Mouse (Mus musculus): Measurements from ENCODE around the gene E030018B13Rik. TPM values are rescaled to one million over a fixed set of nuclear protein-coding genes. Genes with fewer than 3 reads are reported as not detected.

The E030018B13Rik gene
- total and polyA plus RNA-seq, 2 experiments from 2014 or later = 0.15 TPM; not detected in 1

DNA sequence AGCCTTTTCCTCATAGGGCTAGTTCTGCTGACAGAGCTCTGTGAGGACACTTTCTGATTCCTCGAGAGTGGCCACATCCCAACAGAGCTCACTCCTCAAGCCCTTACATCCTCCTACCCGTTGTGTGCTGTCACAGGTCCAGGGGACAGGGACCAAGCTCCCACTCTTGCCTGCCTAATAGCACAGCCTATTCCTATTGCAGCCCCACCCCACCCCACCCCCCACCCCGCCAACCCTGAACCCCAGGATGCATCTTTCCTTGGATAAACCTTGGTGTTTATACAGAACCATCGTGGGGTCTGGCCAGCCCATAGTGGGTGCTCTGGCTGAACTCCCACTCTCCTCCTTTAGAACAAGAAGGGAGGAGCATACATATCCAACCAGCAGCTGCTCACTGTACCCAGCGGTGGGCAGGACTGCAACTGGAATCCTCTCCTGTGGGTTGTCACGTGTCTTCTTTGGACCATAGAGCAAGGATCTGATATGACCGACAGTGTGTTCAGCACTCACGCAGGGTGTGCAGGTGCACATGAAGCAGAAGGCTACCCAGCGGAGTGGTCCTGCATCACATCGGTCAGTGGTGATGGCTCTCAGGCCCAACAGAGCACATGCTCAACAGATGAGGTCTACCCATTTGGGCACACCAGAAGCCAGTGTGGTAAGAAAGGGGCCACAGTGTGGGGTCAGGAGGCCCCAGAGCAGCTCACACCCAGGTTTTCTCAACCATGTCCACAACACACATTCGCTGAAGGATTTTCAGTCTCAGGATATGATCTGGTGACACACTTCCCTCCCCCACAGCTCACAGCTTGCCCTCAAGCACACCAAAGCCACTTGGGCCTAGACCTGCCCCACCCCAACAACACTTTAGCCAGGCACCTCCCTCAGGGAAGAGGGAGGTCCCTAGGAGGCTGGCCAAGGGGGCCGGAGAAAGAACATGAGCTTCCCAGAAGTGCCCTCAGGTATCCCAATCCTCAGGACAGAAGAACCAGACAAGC is 2.4 kb downstream of the E030018B13Rik start:
- Histone ChIP-seq H3K36me3 (replicated peaks; ENCODE audit: control insufficient read depth, insufficient read depth, low read length) (no peaks in the 10 kb centered on the region), H3K27ac (ENCODE audit: low read depth) (peak overlapping the region; percentile 73; the same call in 1 of the 2 replicates), H3K4me2 (ENCODE audit: low read depth, low read length) (no peak overlapping the region), H3K9me3 (replicated peaks; ENCODE audit: control insufficient read depth, low read length) (no peaks in the 10 kb centered on the region), H3K9ac (replicated peaks; ENCODE audit: low read depth, low read length) (no peak overlapping the region), H3K4me1 (ENCODE audit: control insufficient read depth, insufficient read depth) (peaks cover 82% of the 10 kb centered on the region), H3K4me3 (ENCODE audit: low read depth, low read length) (no peak overlapping the region), H3K27me3 (ENCODE audit: control insufficient read depth, insufficient read depth, low read length) (no peaks in the 10 kb centered on the region)
- no peak for TF ChIP-seq EP300 (IDR thresholded peaks at IDR 0.05; ENCODE audit: low read depth)
- TF ChIP-seq CTCF (IDR thresholded peaks at IDR 0.05; ENCODE audit: low read depth) = no peak
- ATAC-seq (ENCODE audit: insufficient read depth, low read depth) (no peak), DNase-seq (ENCODE audit: low spot score) (no peak)
- WGBS = 73% methylated on average over 12 of the region's 12 CpGs

DNA sequence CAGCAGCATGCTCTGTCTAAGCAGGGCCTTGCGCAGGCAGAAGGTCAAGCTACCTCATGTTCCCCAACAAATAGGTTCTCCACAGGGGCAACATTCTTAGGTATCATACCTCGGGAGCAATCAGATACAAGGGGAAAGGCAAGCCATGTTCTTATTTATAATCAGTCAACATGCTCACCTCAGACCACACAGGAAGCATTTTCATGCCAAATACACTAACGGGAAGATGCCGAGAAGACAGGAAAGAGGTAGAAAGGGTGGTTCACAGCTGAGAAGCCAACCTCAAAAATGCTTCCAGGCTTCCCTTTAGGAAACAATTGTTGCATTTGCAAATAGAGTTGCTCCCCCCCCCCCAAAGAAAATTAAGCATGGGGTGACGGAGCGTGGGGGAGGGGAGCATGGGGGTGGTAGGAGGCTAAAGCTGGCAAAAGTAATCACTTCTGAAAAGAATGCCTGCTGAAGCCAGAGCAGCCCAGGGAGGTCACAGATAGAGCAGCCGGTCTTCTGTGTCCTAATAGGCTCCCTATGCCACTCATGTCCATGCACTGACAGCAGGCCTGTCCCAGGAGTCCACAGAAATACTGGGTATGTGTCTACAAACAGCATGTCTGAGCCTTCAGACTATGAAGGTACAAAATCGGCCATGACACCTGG is 5.4 kb downstream of the E030018B13Rik start:
- ATAC-seq (ENCODE audit: insufficient read depth, low read depth) = no peak
- WGBS = 62% methylated on average over 8 of the region's 8 CpGs
- Histone ChIP-seq H3K36me3 (replicated peaks; ENCODE audit: control insufficient read depth, insufficient read depth, low read length) (no peaks in the 10 kb centered on the region), H3K4me3 (ENCODE audit: low read depth, low read length) (no peak overlapping the region), H3K27me3 (ENCODE audit: control insufficient read depth, insufficient read depth, low read length) (no peaks in the 10 kb centered on the region), H3K4me2 (ENCODE audit: low read depth, low read length) (no peak overlapping the region), H3K9ac (replicated peaks; ENCODE audit: low read depth, low read length) (no peak overlapping the region), H3K4me1 (ENCODE audit: control insufficient read depth, insufficient read depth) (peaks cover 81% of the 10 kb centered on the region), H3K27ac (ENCODE audit: low read depth) (peak overlapping the region; percentile 12; the same call in 1 of the 2 replicates), H3K9me3 (replicated peaks; ENCODE audit: control insufficient read depth, low read length) (no peaks in the 10 kb centered on the region)
- no peak for TF ChIP-seq EP300 (IDR thresholded peaks at IDR 0.05; ENCODE audit: low read depth)
- no peak for TF ChIP-seq CTCF (IDR thresholded peaks at IDR 0.05; ENCODE audit: low read depth)
- DNase-seq (ENCODE audit: low spot score) = no peak

DNA sequence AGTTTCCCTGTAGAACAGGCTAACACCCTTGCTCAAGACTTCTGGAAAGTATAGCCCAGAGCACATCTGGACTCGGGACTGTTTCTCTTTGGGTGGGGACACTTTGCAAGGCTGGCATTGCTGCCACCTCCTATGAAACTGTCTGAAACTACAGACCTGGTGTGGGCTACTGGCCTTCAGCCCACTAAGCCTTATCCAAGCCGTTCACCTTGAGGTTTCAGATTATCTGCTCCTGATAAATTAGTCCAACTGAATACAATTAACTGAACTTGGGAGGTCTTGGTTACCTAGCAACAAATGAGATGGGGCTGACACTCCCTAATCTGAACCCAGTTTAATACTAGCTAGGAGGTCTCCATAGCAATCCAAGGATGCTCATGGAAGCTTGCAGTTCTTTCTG is 5.9 kb downstream of the E030018B13Rik start:
- H3K36me3 ChIP-seq (replicated peaks; ENCODE audit: control insufficient read depth, insufficient read depth, low read length) = no peaks in the 10 kb centered on the region
- peak overlapping the region; percentile 12; the same call in 1 of the 2 replicates for H3K27ac ChIP-seq (ENCODE audit: low read depth)
- H3K4me2 ChIP-seq (ENCODE audit: low read depth, low read length) = no peak overlapping the region
- no peak overlapping the region for H3K4me3 ChIP-seq (ENCODE audit: low read depth, low read length)
- no peaks in the 10 kb centered on the region for H3K9me3 ChIP-seq (replicated peaks; ENCODE audit: control insufficient read depth, low read length)
- no peaks in the 10 kb centered on the region for H3K27me3 ChIP-seq (ENCODE audit: control insufficient read depth, insufficient read depth, low read length)
- WGBS = 55% methylated on average over 2 of the region's 2 CpGs
- DNase-seq (ENCODE audit: low spot score) = no peak
- H3K9ac ChIP-seq (replicated peaks; ENCODE audit: low read depth, low read length) = no peak overlapping the region
- ATAC-seq (ENCODE audit: insufficient read depth, low read depth) = no peak
- TF ChIP-seq CTCF (IDR thresholded peaks at IDR 0.05; ENCODE audit: low read depth) (no peak), EP300 (IDR thresholded peaks at IDR 0.05; ENCODE audit: low read depth) (no peak)
- peaks cover 81% of the 10 kb centered on the region for H3K4me1 ChIP-seq (ENCODE audit: control insufficient read depth, insufficient read depth)

GRCm38 (mm10) chr7:63922975-63923374 is 6.3 kb downstream of the E030018B13Rik start:
- no peak for TF ChIP-seq EP300 (IDR thresholded peaks at IDR 0.05; ENCODE audit: low read depth)
- Histone ChIP-seq H3K4me1 (ENCODE audit: control insufficient read depth, insufficient read depth) (peaks cover 81% of the 10 kb centered on the region), H3K4me2 (ENCODE audit: low read depth, low read length) (no peak overlapping the region), H3K9me3 (replicated peaks; ENCODE audit: control insufficient read depth, low read length) (no peaks in the 10 kb centered on the region), H3K9ac (replicated peaks; ENCODE audit: low read depth, low read length) (no peak overlapping the region), H3K4me3 (ENCODE audit: low read depth, low read length) (no peak overlapping the region), H3K27ac (ENCODE audit: low read depth) (no peak overlapping the region), H3K27me3 (ENCODE audit: control insufficient read depth, insufficient read depth, low read length) (no peaks in the 10 kb centered on the region), H3K36me3 (replicated peaks; ENCODE audit: control insufficient read depth, insufficient read depth, low read length) (no peaks in the 10 kb centered on the region)
- DNase-seq (ENCODE audit: low spot score) (no peak), ATAC-seq (ENCODE audit: insufficient read depth, low read depth) (no peak)
- 92% methylated on average over 1 of the region's 1 CpGs for WGBS

GRCm38 (mm10) chr7:63924151-63924550 is 7.5 kb downstream of the E030018B13Rik start:
- no peak for ATAC-seq (ENCODE audit: insufficient read depth, low read depth)
- Histone ChIP-seq H3K36me3 (replicated peaks; ENCODE audit: control insufficient read depth, insufficient read depth, low read length) (no peaks in the 10 kb centered on the region), H3K27me3 (ENCODE audit: control insufficient read depth, insufficient read depth, low read length) (no peaks in the 10 kb centered on the region), H3K4me2 (ENCODE audit: low read depth, low read length) (no peak overlapping the region), H3K9me3 (replicated peaks; ENCODE audit: control insufficient read depth, low read length) (no peaks in the 10 kb centered on the region), H3K9ac (replicated peaks; ENCODE audit: low read depth, low read length) (no peak overlapping the region), H3K4me1 (ENCODE audit: control insufficient read depth, insufficient read depth) (peaks cover 76% of the 10 kb centered on the region), H3K27ac (ENCODE audit: low read depth) (peak overlapping the region; percentile 83), H3K4me3 (ENCODE audit: low read depth, low read length) (no peak overlapping the region)
- TF ChIP-seq EP300 (IDR thresholded peaks at IDR 0.05; ENCODE audit: low read depth) (no peak), CTCF (IDR thresholded peaks at IDR 0.05; ENCODE audit: low read depth) (peak; percentile 13; the same call in 1 of the 2 replicates)
- 44% methylated on average over 1 of the region's 1 CpGs for whole genome bisulfite sequencing
- DNase-seq (ENCODE audit: low spot score) = no peak
